Mouse (Mus musculus) adrenal gland, adult 8-10 months (tissue): ENCODE data around the gene Rufy2. TPM values are rescaled to one million over a fixed set of nuclear protein-coding genes. Genes with fewer than 3 reads are reported as not detected.

ENCODE experiments used
- DNase-seq: peaks from one replicate; pipeline ENCODE4 v3.0.0; 2022
- total RNA-seq, 4 experiments: library from RNA; stranded (reverse); gene quantifications; 2 replicates each; pipeline ENCODE4 v1.2.4; 2022

Gene Rufy2
- total RNA-seq: 10 to 100 TPM; 17.3 to 39.9 (median 27.8) TPM

DNA sequence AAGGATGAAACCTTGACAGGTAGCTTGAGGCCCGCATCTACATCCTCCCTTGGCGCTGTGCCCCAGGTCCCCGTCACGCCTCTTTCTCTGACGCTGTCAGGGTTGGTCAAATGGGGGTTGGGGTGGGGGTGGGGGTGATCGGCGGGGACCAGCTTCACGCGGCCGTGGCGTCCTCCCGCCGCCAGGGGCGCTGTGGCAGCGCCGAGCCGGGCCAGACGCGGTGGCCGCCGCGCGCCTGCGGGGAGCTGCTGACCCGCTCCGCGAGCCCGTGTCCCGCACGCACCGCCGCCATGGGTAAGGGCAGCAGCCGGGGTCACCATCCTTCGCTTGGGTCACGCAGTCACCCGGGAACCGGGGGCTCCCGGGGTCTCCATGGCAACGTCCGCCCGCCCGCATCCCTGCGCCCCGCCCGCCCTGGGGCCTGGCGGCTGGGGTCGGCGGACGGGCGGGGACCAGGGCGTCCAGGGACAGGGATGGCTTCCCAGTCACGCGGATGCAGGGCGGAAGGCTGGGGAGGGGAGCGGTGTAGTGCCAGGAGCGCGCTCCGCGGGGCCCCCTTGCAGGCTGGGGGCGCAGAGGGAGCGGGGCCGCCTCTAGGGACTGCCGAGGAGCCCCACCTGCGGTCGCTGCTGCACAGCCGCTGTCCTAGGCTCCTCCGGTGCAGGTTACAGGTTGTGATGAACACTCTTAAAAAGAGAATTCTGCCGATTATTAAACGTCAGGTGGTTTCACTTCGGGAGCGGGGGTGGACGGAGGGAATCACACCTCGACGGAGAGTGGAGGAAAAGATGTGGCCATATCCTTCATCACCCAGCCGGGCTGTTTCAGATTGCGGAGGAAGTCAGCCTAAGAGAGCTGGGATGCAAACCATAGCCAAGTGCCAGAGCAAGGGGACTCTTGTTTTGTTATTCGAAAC, at the start of gene Rufy2:
TSS of gene Rufy2 (plus strand) at position 185 of the 916 bp plus-strand sequence.
- DNase-seq: peak; percentile 69

DNA sequence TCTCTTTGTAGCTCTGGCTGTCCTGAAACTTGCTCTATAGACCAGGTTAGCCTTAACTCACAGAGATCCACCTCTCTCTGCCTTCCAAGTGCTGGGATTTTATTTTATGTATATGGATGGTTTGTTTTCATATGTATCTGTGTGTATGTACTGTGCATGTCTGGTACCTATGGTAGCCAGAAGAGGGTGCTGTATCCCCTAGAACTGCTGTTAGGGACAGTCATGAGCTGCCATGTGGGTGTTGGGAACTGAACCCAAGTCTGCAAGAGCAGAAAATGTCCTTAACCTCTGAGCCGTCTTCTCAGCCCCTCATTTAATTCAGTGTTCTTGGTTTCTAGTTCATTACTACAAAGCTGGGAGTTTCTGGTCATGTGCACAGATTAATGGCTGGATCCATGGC, 47.6 kb upstream of the Rufy2 start:
- no peak for DNase-seq

DNA sequence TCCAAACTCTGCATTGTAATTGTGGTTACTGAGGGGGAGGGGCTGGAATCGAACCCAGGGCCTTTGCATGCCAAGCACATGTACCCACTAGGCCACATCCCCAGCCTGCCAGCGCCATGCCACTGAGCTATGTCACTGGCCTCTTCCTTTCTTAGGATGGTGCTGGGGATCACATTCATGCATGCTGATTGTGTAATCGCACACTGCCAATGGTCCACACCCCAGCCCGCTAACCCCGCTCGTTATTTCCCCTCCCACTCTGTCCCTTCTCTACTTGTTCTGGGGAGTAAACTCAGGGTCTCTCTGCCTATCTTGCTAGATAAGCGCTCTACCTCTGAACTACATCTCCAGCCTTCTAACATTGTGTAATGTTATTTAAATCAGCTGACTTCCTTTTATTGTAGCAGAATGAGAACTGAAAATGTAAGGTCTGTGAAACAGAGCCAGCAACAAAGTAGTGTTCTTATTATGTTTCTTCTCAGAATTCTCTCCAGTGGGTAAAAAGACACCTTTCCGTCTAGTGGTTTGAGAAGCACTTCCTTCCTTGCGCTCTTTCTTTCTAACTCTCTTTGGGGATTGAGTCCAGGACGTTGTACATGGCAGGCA, 34.9 kb upstream of the Rufy2 start:
- DNase-seq: no peak

DNA sequence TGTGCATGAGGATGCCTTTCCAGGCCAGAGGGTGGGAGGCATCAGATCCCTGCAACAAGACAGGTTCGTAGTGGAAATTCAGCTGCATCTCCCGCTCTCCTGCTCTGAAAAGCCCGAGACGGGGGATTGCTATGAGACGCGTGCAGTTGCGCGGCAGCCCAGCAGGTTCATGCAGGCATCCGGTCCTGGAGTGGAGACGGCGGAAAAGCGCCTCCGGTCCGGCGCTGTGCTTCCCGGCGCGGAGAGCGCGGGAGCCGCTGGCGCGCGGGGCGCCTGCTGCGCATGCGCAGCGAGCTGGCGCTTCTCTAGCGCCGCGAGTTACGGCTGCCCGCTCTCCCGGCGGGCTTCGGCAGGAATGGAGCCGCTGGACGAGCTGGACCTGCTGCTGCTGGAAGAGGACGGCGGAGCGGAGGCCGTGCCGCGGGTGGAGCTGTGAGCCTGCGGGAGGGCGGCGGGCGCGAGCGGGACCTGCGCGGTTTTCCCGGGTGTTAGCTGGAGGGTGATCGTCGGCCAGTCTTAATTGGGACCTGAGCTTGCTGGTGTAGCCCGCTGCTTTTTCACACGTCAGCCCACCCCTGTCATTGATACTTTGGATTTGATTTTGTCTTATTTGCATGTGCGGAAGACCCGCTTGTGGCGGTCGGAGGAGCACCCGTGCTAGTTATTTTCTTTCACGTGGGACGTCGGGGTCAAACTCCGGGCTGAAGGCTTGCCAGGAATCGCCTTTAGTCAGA, 33.1 kb upstream of the Rufy2 start, which contains the start of gene Dna2:
TSS of gene Dna2 (plus strand) at position 289 of the 734 bp plus-strand sequence.
- DNase-seq: peak; percentile 60

DNA sequence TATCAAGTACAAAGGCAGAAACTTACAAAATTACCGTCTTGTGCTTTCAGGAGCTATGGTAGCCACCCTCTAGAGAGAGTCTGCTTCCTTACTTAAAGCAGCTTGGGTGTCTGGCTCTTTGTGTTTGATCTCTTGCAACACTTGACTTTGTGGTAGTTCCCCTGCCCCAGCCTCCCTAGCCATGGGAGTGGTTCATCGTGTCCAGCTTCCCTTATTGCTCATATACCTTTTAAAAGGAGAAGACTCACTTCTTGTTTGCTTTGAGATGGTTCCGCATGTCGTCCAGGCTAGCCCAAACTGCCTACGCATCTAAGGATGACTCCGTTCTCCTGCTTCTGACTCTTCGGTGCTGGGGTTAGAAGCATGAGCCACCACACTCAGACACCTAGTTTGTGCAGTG, 31.5 kb upstream of the Rufy2 start:
- no peak for DNase-seq

DNA sequence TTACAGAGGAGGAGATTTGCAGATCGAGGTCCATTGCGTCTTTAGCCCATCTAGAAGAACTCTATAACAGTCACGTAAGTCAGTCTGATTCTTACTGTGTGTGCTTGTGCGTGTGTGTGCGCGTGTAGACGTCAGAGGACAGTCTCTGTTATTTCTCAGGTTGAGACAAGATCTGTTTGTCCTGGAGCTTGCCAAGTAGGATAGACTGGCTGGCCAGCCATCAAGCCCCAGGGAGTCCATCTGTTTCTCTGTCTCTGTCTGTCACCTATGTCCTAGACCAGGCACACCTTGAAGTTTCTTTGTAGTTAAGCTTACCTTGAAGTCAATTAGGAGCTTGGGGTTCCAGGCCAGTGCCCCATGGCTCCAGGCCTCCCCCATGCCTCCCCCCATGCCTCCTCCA, 16.1 kb upstream of the Rufy2 start:
- DNase-seq: no peak

DNA sequence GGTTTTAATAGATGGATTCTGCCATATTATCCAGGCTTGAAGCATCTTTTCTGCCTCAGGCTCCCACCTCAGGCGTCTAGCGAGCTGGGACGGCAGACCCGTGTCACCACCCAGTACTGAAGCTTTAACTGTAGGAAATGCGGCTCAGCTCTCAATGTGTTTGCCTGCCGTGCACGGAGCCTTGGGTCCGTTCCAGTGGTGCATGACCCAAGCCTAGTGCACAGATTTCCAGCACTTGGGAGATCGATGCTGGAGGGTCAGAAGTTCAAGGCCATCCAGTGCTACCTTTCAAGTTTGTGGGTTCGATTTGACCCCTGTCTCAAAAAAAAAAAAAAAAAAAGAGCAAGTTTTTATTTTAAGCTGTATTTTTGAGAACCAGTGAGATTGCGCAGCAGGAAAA, 14.2 kb upstream of the Rufy2 start:
- no peak for DNase-seq

DNA sequence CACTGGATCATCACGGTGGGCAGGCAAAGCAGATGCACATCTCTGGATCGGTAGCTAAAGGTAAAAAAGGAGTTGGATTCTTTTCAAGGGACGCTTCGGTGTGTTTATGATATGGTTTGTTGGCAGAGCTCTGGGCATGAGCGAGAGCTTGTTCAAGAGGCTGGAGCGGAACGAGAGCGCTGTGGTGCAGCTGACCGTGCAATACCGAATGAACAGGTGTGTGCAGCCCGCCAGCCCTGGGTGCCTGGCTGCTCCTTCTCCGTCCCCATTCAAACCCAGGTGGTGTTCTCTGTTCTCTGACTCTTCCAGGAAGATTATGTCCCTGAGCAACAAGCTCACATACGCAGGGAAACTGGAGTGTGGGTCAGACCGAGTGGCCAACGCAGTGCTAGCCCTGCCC, 13.7 kb upstream of the Rufy2 start:
- no peak for DNase-seq

DNA sequence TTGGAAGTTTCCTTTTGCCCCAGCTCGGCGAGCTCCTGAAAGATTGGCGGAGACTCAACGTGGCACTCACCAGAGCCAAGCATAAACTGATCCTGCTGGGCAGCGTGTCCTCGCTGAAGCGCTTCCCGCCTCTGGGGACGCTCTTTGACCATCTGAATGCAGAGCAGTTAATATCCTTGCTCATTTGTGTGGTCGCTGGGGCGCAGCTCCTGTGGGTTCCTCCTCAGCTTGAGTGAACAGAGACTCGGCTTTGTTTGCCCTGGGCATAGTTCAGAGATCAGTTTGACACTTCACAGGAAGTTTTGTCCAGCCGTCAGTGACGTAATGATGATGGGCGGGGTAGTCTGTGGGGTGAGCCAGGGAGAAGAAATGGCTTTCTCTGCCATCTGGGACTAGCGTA, 8.2 kb upstream of the Rufy2 start:
- no peak for DNase-seq

DNA sequence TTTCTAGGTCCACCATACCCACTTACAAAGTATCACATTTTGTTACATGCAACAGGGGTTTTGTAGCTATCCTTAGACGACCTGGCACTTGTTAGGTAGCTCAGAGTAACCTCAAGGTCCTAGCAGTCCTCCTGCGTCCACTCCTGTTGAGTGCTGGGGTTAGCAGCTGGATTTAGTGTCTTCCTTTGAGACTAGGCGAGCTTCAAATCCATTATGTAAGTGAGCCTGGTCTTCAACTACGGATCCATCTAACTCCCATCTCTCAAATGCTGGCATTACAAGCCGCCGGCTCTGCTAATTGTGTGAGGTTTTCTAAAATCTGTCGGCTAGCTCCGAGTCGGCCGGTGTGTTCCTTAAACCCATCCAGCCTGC, 370 bp upstream of the Rufy2 start:
- no peak for DNase-seq

DNA sequence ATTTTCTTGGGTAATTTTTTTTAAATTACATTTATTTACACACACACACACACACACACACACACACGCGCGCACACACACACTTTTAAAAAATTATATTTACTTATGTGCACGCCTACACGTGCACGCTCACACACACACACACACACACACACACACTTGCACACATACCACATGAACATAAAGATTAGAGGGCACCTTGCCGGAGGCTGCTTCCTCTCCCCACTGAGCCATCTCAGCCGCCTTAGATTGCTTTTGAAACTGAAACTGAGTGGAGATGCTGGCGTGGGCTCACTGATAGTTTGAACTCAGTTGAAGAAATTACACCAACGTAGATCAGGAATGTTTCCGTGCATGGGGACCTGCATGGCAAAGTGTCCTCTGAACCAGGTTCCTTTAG, 4.0 kb downstream of the Rufy2 start:
- DNase-seq: no peak

DNA sequence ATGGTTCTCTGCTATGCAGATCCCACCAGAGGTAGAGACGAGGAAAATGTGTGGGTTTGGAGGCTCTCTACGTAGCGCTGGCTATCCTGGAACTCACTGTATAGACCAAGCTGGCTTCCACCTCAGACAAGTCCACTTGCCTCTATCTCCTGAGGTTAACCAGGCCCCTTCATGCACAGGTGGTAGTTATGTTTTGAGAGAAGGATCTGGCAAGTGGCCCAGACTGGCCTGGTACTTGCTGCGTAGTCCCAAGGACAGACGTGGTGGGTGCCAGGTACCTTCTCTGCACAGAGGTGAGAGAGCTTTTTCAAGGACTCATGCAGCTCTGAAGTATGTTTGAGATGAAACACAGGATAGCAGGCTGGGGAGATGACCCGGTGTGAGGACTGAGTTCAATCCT, 4.5 kb downstream of the Rufy2 start:
- DNase-seq: no peak

DNA sequence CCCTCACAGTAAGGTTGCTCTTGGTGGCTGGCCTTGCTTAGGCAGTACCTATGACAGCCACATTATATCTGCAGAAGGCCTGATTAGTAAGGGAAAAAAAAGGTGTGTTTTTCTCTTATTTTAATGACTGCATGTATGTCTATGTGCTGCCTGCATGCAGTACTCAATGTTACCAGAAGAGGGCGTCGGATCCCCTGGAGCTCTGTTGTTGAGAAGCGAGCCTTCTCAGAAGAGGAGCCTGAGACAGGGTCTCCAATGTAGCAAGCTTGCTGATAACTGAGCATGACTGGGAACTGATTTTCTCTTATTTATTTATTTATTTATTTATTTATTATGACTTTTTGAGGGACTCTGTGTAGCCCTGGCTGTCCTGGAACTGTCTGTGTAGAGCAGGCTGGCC, 7.3 kb downstream of the Rufy2 start:
- no peak for DNase-seq

DNA sequence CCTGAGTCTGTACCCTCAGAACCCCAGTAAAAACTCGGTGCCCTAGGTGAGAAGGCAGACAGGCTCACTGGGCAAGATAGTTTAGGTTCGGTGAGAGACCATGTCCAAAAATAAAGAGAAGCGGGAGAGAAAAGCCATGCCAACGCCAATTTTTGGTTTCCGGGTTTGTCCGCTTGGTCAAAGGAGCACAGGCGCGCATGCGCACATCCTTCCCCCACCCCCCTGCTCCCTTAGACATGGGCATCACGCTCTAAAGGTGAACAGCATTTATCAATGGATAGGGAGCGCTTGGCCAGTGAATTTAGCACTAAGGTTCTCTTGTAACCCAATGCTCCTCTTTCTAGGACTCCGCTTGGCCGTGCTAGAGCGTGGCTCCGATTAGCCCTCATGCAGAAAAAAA, 10.6 kb downstream of the Rufy2 start:
- no peak for DNase-seq

DNA sequence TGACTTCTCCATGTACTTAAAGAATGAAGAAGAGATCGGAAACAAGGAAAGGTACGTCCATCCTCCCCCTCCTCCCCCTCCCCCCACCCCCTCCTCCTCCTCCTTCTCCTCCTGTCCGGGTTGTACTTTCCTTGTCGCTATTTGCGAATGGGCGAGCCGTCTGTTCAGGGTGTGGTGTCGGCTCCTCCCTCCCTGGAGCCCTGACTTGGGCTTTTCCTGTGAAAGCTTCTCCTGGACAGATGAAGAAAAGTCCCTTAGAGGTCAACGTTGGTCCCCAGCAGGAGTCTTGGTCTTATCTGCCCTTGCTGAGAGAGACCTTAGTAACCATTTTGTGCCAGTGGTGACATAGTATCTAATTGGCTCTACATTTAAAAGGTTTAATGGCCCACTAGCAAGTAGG, 14.0 kb downstream of the Rufy2 start:
- no peak for DNase-seq

DNA sequence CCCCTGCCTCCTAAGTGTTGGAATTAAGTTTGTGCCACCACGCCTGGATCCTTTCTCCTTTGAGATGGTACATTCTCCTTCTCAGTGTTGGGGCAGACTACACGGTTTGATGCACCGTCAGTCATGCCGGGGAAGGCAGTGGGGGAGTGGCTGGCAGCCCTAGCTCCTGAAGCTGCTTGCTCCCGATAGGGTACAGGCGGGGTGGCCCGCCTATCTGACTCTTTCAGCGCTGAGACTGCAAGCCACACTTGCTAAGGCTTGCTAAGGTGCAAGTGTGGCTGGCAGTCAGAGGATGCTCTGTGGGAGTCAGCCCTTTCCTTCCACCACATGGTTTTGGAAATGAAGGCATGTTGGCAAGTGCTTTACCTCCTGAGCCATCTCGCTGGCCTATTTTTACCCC, 20.6 kb downstream of the Rufy2 start:
- DNase-seq: no peak

DNA sequence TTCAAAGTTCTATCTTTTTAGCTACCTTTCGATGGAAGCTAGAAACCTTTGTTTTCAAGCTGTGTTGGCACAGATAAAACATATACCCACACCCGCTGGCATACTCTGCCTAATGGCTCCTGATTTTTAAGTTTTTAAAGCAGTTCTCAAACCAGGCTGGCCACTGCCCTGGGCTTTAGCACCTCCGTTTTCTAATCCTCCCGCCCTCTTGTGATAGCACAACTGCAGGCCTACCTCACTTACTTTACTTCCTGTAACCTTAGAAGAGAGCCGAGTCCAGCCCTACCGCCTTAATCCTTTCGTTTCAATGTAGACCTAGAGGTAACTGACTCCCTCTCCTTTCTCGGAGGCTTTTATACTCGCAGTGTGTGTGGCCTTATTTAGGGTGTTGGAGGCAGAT, 23.2 kb downstream of the Rufy2 start:
- no peak for DNase-seq

DNA sequence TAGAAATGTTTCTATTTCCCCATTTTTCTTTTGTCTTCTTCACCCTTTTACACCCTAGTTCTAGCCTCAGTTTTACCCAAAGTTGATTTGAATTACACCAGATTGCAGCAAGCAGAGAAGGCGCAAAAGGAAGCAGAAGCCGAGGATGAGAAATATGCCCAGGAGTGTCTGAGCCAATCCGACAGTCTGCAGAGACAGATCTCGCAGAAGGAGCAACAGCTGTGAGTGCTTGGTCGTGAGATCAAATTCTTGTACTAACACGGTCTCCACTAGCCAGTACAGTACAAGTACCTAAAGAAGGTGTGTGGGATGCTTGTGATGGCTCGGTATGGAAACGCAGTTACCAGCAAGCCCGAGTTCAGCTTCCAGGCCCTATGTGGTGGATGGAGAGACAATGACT, 24.5 kb downstream of the Rufy2 start:
- DNase-seq: no peak

DNA sequence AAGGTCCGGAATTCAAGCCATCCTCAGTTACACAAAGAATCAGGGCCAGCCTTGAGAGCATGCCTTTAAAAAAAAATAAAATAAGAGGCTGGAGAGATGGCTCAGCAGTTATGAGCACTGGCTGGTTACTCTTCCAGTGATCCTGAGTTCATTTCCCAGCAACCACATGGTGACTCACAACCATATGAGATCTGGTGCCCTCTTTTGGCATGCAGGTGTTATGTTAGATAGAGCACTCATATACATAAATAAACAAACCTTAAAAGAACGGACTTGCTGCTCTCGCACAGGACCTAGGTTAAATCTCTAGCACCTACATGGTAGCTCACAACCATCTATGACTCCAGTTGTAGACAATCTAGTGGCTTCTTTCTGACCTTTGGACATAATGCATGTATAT, 28.2 kb downstream of the Rufy2 start:
- no peak for DNase-seq

DNA sequence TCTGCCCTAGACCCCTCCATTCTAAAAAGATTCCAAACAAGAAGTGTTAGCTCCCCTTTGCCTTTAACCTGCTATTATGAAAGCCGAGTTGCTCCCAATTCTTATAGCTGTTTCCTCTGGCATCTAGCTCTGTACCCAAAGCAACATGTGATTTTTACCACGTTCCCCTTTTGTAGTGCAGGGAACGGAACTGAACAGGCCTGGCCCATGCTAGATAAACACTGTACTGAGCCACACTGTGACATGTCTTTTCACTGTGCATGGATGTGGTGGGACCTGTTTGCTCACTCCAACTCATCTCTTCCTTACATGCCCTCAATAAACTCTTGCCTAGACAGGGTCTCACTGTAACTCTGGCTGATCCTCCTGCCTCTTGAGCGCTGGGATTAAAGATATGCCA, 30.2 kb downstream of the Rufy2 start:
- no peak for DNase-seq

DNA sequence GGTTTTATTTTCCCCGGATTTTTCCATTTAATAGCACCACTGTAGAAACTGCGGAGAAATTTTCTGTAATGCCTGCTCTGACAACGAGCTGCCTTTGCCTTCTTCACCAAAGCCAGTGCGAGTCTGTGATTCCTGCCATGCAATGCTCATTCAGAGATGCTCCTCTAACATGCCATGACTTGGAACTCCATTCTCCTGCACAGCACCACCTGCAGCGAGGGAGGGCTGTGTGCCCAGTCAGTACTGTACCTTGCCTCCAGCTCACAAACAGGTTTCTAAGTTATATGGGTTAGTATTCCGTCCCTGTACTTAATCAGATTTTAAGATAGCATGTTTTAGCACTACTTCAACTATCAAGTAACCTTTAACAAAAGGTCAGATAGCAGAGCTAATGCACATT, 31.5 kb downstream of the Rufy2 start:
- no peak for DNase-seq

DNA sequence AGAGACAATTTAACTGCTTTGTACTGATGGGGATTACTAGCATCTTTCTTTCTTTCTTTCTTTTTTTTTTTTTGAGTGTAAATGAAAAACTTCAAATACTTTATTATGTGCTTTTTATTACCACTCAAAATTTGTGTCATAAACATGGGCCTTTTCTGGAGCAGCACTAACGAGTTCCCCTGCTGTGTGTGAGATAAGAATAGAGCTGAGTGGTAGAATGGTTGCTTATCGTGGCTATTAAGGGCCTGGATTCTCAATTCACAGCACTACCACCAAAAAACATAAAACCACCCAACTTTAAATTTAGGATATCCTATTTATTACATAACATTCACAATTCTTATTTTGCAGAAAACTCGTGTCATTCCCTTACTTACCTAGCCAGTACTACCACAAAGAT, 33.5 kb downstream of the Rufy2 start:
- DNase-seq: no peak

DNA sequence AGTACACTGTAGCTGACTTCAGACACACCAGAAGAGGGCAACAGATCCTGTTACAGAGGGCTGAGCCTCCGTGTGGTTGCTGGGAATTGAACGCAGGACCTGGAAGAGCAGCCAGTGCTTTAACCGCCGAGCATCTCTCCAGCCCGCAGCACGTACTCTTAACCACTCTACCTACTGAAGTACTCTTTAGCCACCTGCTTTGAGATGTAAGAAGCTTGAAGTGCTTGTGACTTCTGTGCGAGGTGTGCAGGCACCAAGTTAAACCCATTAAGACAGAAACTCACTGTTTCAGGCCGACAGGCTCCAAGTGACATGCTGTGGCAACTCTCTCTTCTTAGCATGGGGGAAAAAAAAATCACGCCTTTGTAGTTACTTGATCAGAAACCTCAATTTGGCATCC, 34.1 kb downstream of the Rufy2 start:
- no peak for DNase-seq

DNA sequence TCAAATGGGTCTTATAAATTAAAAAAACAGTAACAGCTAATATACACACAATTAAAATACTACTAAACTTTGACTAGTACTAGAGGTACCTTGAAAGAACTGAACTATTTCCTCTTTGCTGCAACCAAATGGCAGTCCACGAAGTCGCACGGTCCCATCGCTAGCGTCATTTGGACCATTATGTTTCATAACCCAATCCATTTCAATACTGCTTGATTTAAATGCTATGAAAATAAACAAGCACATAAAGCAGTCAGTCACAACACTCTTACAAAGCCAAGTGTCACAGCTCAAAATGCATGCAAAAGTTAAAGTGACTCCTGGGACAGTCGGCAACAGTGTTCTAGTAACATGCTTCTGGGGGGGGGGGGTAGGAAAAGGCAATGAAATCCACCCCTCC, 39.3 kb downstream of the Rufy2 start:
- no peak for DNase-seq
